Mouse (Mus musculus) gastrocnemius, adult 8-10 months (tissue): ENCODE results near the gene P4ha2. TPM values are rescaled to one million over a fixed set of nuclear protein-coding genes. Genes with fewer than 3 reads are reported as not detected.

Experiments
- total RNA-seq, 4 experiments: library from RNA; stranded (reverse); gene quantifications; 2 replicates each; pipeline ENCODE4 v1.2.4; 2022

P4ha2 gene
- total RNA-seq, 4 experiments from 2014 or later, result 28.2 to 33.7 (median 31.2) TPM

Other genes starting within 250 kb of the P4ha2 start
- 1 to 10 TPM in 2 of 4 experiments, under 1 TPM in 2; 0.36 to 2.1 (median 1.3) TPM for gene Gm12216, start 240.8 kb upstream of the P4ha2 start, total RNA-seq
- gene Slc22a5, start 208.4 kb upstream of the P4ha2 start, total RNA-seq, result 10 to 100 TPM in 1 of 4 experiments, 1 to 10 TPM in 3; 6.9 to 10.5 (median 8.5) TPM
- gene Slc22a21, start 119.8 kb upstream of the P4ha2 start, total RNA-seq, result 1 to 10 TPM in 1 of 4 experiments, under 1 TPM in 3; 0.58 to 1.6 (median 0.86) TPM
- gene Slc22a4, start 72.0 kb upstream of the P4ha2 start, total RNA-seq, result 1 to 10 TPM; 2.0 to 2.2 (median 2.1) TPM
- gene Pdlim4, start 31.1 kb upstream of the P4ha2 start, total RNA-seq, result 1 to 10 TPM; 3.2 to 5.4 (median 3.9) TPM
- not detected for gene Csf2, start 149.6 kb downstream of the P4ha2 start, total RNA-seq
- gene Il3, start 167.2 kb downstream of the P4ha2 start, total RNA-seq, result not detected
- 10 to 100 TPM; 26.2 to 31.9 (median 29.0) TPM for gene Acsl6, start 203.7 kb downstream of the P4ha2 start, total RNA-seq